Comparison of ENCODE assay signal across 12 mouse cellular contexts in the genomic region with DNA sequence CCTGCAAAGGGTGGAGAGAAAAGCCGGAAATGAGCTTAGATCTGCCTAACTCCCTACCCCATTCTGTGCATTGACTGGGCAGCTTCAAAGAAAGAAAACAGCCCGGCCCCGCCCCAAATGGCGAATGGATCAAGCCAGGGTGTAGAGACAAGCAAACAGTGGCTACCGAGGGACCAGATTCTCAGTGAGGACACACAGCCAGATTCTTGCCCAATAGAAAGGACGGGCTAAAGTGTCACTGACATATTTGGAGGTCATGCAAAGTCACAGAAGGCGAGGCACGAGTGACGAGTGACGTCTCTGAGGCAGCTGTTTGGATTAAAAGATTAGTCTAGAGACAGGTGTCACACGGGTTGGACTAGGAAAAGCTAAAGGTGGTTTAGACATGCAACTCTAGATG. TPM values are rescaled to one million over a fixed set of nuclear protein-coding genes. Genes with fewer than 3 reads are reported as not detected.
DNase-seq lines count a peak whose midpoint lies in the region; ATAC-seq lines count a peak whose summit lies in the region.
"Had no signal": no experiment of that assay in that cellular context is flagged by ENCODE, and none has a peak within 500 bp of the region (broad histone marks: within the 10 kb centered on the region; RNA-seq: fewer than 3 reads in every experiment).

No protein-coding gene starts in this region.

- DNase-seq in heart, postnatal 25 days (ENCODE audit: low spot score) = no peak
- peak; percentile 53 for DNase-seq in gastrocnemius, postnatal 25 days
- DNase-seq in lung, postnatal 14 days = peak; percentile 62
- DNase-seq in testis, postnatal 14 days (ENCODE audit: low spot score) = no peak
- DNase-seq in cerebellum, adult 9-10 months = no peak
- DNase-seq: cerebellum, postnatal 36 days; kidney, adult 11 months; thymus, adult 18-20 months had no signal

- intact Hi-C loops in heart, postnatal 25 days (cut with DNase I) = no loop called here

- H3K27me3 ChIP-seq in heart, embryonic 16.5 days (ENCODE audit: control insufficient read depth, insufficient read depth, low read length) = no peaks in the 10 kb centered on the region
- H3K27me3 ChIP-seq in embryonic facial prominence, embryonic 13.5 days = no peaks in the 10 kb centered on the region
- no peaks in the 10 kb centered on the region for H3K27me3 ChIP-seq in kidney, embryonic 14.5 days (ENCODE audit: control insufficient read depth, insufficient read depth, low read length)

- H3K9ac ChIP-seq in heart, embryonic 16.5 days (ENCODE audit: low read length) = no peak overlapping the region
- no peak overlapping the region for H3K9ac ChIP-seq in embryonic facial prominence, embryonic 13.5 days
- H3K9ac ChIP-seq in kidney, embryonic 14.5 days (ENCODE audit: low read depth, low read length) = no peak overlapping the region

- peaks cover 27% of the 10 kb centered on the region for H3K4me1 ChIP-seq in heart, embryonic 16.5 days (ENCODE audit: control insufficient read depth, insufficient read depth, low read length)
- H3K4me1 ChIP-seq in embryonic facial prominence, embryonic 13.5 days = peaks cover 15% of the 10 kb centered on the region
- peaks cover 6% of the 10 kb centered on the region; the same call in 1 of the 2 replicates for H3K4me1 ChIP-seq in kidney, embryonic 14.5 days (ENCODE audit: control insufficient read depth, insufficient read depth, low read length)

- 53% methylated on average over 11 of the region's 11 CpGs for WGBS in heart, embryonic 16.5 days
- WGBS in embryonic facial prominence, embryonic 13.5 days = 71% methylated on average over 11 of the region's 11 CpGs
- 73% methylated on average over 11 of the region's 11 CpGs for WGBS in kidney, embryonic 14.5 days

- no peaks in the 10 kb centered on the region for H3K36me3 ChIP-seq in heart, embryonic 16.5 days (ENCODE audit: control insufficient read depth, insufficient read depth)
- no peaks in the 10 kb centered on the region for H3K36me3 ChIP-seq in embryonic facial prominence, embryonic 13.5 days
- H3K36me3 ChIP-seq in kidney, embryonic 14.5 days (ENCODE audit: control insufficient read depth, insufficient read depth, low read length) = no peaks in the 10 kb centered on the region

- no peaks in the 10 kb centered on the region for H3K9me3 ChIP-seq in heart, embryonic 16.5 days (replicated peaks; ENCODE audit: control insufficient read depth, low read length)
- H3K9me3 ChIP-seq in embryonic facial prominence, embryonic 13.5 days = no peaks in the 10 kb centered on the region
- H3K9me3 ChIP-seq in kidney, embryonic 14.5 days (ENCODE audit: control insufficient read depth, low read length) = no peaks in the 10 kb centered on the region

- no peak overlapping the region for H3K4me3 ChIP-seq in heart, embryonic 16.5 days (ENCODE audit: low read length)
- H3K4me3 ChIP-seq in embryonic facial prominence, embryonic 13.5 days = no peak overlapping the region
- H3K4me3 ChIP-seq in kidney, embryonic 14.5 days (ENCODE audit: low read length) = no peak overlapping the region
- H3K4me3 ChIP-seq: megakaryocyte, embryonic 14.5 days had no signal

- no peak overlapping the region for H3K4me2 ChIP-seq in heart, embryonic 16.5 days (ENCODE audit: low read depth, low read length)
- H3K4me2 ChIP-seq in embryonic facial prominence, embryonic 13.5 days = no peak overlapping the region
- no peak overlapping the region for H3K4me2 ChIP-seq in kidney, embryonic 14.5 days (replicated peaks; ENCODE audit: low read depth, low read length)

- peak overlapping the region; percentile 24; the same call in 1 of the 2 replicates for H3K27ac ChIP-seq in heart, embryonic 16.5 days (ENCODE audit: low read length)
- 0 out of 2 replicates have a peak overlapping the region, but pooled peaks have one; percentile 34 for H3K27ac ChIP-seq in embryonic facial prominence, embryonic 13.5 days
- H3K27ac ChIP-seq in kidney, embryonic 14.5 days (ENCODE audit: low read depth, low read length) = no peak overlapping the region

- no peak for ATAC-seq in heart, embryonic 16.5 days (replicated peaks; ENCODE audit: extremely low read depth, insufficient read depth, low FRiP score)
- ATAC-seq in embryonic facial prominence, embryonic 13.5 days (ENCODE audit: insufficient number of reproducible peaks, insufficient read depth, low FRiP score, low TSS enrichment, low read depth) = no peak
- no peak for ATAC-seq in kidney, embryonic 14.5 days (ENCODE audit: low FRiP score, low TSS enrichment)

RNA-seq across cellular contexts. Expression of a gene that starts 40.1 kb away (rescaled TPM):
- 78.8 and 79.2 TPM in 2 replicates for polyA plus RNA-seq in heart, embryonic 16.5 days (2015; fragmentation: Nextera tagmentation; extraction: Ambion mirVana)
- total RNA-seq in heart, postnatal 25 days (2021) = 10 to 100 TPM; 49.9 to 51.6 TPM
- 44.7 and 45.8 TPM in 2 replicates for polyA plus RNA-seq in embryonic facial prominence, embryonic 13.5 days (2015; fragmentation: Nextera tagmentation; extraction: Ambion mirVana)
- total RNA-seq in gastrocnemius, postnatal 25 days (2021) = 10 to 100 TPM; 27.6 to 30.3 TPM
- polyA plus RNA-seq in kidney, embryonic 14.5 days (2014; fragmentation: Nextera tagmentation; extraction: Ambion mirVana) = 57.5 and 59.1 TPM in 2 replicates

RNA-seq across cellular contexts. Expression of a gene that starts 40.2 kb away (rescaled TPM):
- polyA plus RNA-seq in heart, embryonic 16.5 days (2015; fragmentation: Nextera tagmentation; extraction: Ambion mirVana) = 96.5 and 97.0 TPM in 2 replicates
- 10 to 100 TPM; 49.1 to 49.8 TPM for total RNA-seq in heart, postnatal 25 days (2021)
- polyA plus RNA-seq in embryonic facial prominence, embryonic 13.5 days (2015; fragmentation: Nextera tagmentation; extraction: Ambion mirVana) = 60.1 and 62.5 TPM in 2 replicates
- 10 to 100 TPM; 25.8 to 30.8 TPM for total RNA-seq in gastrocnemius, postnatal 25 days (2021)
- polyA plus RNA-seq in kidney, embryonic 14.5 days (2014; fragmentation: Nextera tagmentation; extraction: Ambion mirVana) = 53.6 and 70.3 TPM in 2 replicates

Comparison
In these comparisons a context has a peak if more than half of its experiments do, and no peak if none do; other contexts are left out.
1. DNase-seq: peak in gastrocnemius, postnatal 25 days (single experiment) and lung, postnatal 14 days (single experiment); none in heart, postnatal 25 days (single experiment), testis, postnatal 14 days (single experiment) and cerebellum, adult 9-10 months (single experiment).